Mouse (Mus musculus) heart, embryonic 13.5 days (tissue): ENCODE measurements around the gene Shisa5. TPM values are rescaled to one million over a fixed set of nuclear protein-coding genes. Genes with fewer than 3 reads are reported as not detected.

ENCODE experiments used
- ATAC-seq: fragments of 200-750 bp; cut with Nextera tagmentation; 2 replicates; pipeline ENCODE4 v1.8.0; 2017; ENCODE audit warnings: moderate TSS enrichment; ENCODE audit not compliant: insufficient number of reproducible peaks, low FRiP score, low TSS enrichment; ENCODE audit errors: extremely low read depth
- H3K27ac ChIP-seq: fragments of 300-500 bp; sonication (generic); replicated peaks from 2 replicates; pipeline ENCODE4 v1.5.1; 2015; ENCODE audit warnings: moderate library complexity, mild to moderate bottlenecking, inconsistent platforms
- H3K27me3 ChIP-seq: fragments of 300-500 bp; sonication (generic); replicated peaks from 2 replicates; pipeline ENCODE4 v1.6.1; 2015; ENCODE audit warnings: mild to moderate bottlenecking, inconsistent platforms
- H3K36me3 ChIP-seq: fragments of 300-500 bp; sonication (generic); 2 replicates; pipeline ENCODE4 v1.6.1; 2015; ENCODE audit warnings: mild to moderate bottlenecking, inconsistent platforms
- H3K4me1 ChIP-seq: fragments of 300-500 bp; sonication (generic); 2 replicates; pipeline ENCODE4 v1.6.1; 2015; ENCODE audit warnings: inconsistent platforms
- H3K4me2 ChIP-seq: fragments of 300-500 bp; sonication (generic); 2 replicates; pipeline ENCODE4 v1.6.1; 2015; ENCODE audit warnings: inconsistent platforms, mild to moderate bottlenecking, moderate library complexity
- H3K4me3 ChIP-seq: fragments of 300-500 bp; sonication (generic); 2 replicates; pipeline ENCODE4 v1.5.1; 2015; ENCODE audit warnings: moderate library complexity, mild to moderate bottlenecking, inconsistent platforms
- H3K9ac ChIP-seq: fragments of 300-500 bp; sonication (generic); 2 replicates; pipeline ENCODE4 v1.6.1; 2015; ENCODE audit warnings: inconsistent platforms, mild to moderate bottlenecking, moderate library complexity
- H3K9me3 ChIP-seq: fragments of 300-500 bp; sonication (generic); 2 replicates; pipeline ENCODE4 v1.6.1; 2016; ENCODE audit warnings: inconsistent platforms
- WGBS: fragments of 180-500 bp; shearing (Covaris S2); methylation state at CpG from one replicate; pipeline ENCODE4 v1.1.7; 2015; ENCODE audit warnings: mixed read lengths; 5-methylcytosine and 5-hydroxymethylcytosine counted together
- polyA plus RNA-seq: library from polyadenylated mRNA; unstranded; fragments of >200 nt; fragmentation: Nextera tagmentation; extraction: Ambion mirVana; gene quantifications from 2 replicates; pipeline ENCODE4 v1.2.1, GENCODE M21; 2015

Shisa5 gene
- polyA plus RNA-seq, 1 experiment from 2014 or later, result 69.3 TPM

GRCm38 (mm10) chr9:109055271-109056030 is 17.1 kb downstream of the Shisa5 start:
- Histone ChIP-seq H3K27ac (peak overlapping the region; percentile 78), H3K36me3 (peaks cover 66% of the 10 kb centered on the region), H3K4me2 (peak overlapping the region; percentile 65), H3K4me1 (peaks cover 34% of the 10 kb centered on the region), H3K9ac (peak overlapping the region; percentile 67), H3K27me3 (no peaks in the 10 kb centered on the region), H3K4me3 (peak overlapping the region; percentile 46), H3K9me3 (no peaks in the 10 kb centered on the region)
- 85% methylated on average over 12 of the region's 12 CpGs for WGBS
- no peak for ATAC-seq

DNA sequence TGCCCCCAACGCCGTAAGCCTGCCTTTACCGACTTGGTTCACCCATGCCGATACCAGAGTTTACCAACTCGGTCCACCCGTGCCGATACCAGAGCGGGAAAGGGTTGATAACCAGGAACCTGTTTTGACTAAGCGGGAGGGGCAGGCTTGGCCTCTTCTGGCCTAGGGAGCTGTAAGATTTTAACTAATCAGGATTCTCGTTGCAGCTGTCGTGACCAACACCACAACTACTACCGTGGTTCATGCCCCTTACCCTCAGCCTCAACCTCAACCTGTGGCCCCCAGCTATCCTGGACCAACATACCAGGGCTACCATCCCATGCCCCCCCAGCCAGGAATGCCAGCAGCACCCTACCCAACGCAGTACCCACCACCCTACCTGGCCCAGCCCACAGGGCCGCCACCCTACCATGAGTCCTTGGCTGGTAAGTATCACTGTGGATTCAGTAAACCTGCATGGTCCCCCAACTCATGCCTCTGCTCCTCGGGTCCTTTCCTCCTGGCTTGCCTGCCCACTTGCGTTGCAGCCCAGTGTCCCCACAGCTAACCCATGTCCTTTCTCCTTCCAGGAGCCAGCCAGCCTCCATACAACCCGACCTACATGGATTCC is 17.8 kb downstream of the Shisa5 start:
- H3K27ac ChIP-seq, result no peak overlapping the region
- 91% methylated on average over 17 of the region's 17 CpGs for WGBS
- no peaks in the 10 kb centered on the region for H3K27me3 ChIP-seq
- H3K9ac ChIP-seq, result no peak overlapping the region
- peaks cover 34% of the 10 kb centered on the region for H3K4me1 ChIP-seq
- no peak for ATAC-seq
- no peak overlapping the region for H3K4me2 ChIP-seq
- peaks cover 65% of the 10 kb centered on the region for H3K36me3 ChIP-seq
- no peak overlapping the region for H3K4me3 ChIP-seq
- H3K9me3 ChIP-seq, result no peaks in the 10 kb centered on the region

GRCm38 (mm10) chr9:109056916-109057315 is 18.6 kb downstream of the Shisa5 start:
- no peak for ATAC-seq
- no peaks in the 10 kb centered on the region for H3K9me3 ChIP-seq
- H3K27ac ChIP-seq, result no peak overlapping the region
- peaks cover 34% of the 10 kb centered on the region for H3K4me1 ChIP-seq
- H3K4me3 ChIP-seq, result no peak overlapping the region
- H3K9ac ChIP-seq, result no peak overlapping the region
- 83% methylated on average over 4 of the region's 4 CpGs for WGBS
- no peaks in the 10 kb centered on the region for H3K27me3 ChIP-seq
- H3K4me2 ChIP-seq, result no peak overlapping the region
- H3K36me3 ChIP-seq, result peaks cover 62% of the 10 kb centered on the region

- no peak overlapping the region for H3K4me2 ChIP-seq
- no peak overlapping the region for H3K27ac ChIP-seq
- no peak overlapping the region for H3K4me3 ChIP-seq
- no peaks in the 10 kb centered on the region for H3K27me3 ChIP-seq
- WGBS, result 89% methylated on average over 5 of the region's 5 CpGs
- ATAC-seq, result no peak
- peak overlapping the region; percentile 15; the same call in 1 of the 2 replicates for H3K9ac ChIP-seq
- H3K4me1 ChIP-seq, result peaks cover 34% of the 10 kb centered on the region
- no peaks in the 10 kb centered on the region for H3K9me3 ChIP-seq
- H3K36me3 ChIP-seq, result peaks cover 62% of the 10 kb centered on the region
These were observed 19.2 kb downstream of the Shisa5 start for GRCm38 (mm10) chr9:109057543-109057942.

DNA sequence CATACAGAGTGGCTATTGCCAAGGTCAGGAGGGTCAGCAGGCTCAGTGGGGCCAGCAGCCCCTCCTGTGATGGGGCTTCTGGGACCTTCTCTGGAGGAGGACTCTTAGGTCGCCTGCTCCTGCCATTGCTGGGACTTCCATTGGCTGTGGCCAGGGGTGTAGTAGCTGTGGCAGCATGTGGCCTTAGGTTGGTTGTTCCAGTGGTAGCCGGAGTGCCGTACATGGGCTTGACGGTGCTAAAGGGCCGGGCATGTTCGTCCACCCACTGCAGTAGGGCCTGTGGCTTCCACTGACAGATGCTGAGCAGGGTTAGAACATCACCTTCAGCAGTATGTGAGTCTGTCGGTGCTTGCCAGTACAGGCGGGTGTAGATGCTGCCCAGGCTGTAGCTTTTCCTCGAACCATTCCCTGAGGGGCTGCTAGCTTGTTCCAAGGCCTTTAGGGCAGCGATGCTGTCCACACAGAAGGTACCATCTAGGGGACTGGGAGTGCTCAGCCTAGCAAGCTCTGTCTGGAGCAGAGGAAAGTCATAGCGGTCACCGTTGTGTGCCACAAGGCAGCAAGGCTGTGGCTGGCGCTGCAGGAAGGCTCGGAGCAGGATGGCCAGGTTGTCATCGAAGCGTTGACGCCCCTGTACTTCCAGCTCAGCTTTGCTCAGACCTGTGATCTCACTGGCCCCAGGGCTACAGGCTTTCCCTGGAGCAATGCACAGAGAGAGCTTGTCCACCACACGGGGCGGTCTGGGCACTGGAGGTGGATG is 19.8 kb downstream of the Shisa5 start:
- H3K4me1 ChIP-seq, result peaks cover 34% of the 10 kb centered on the region
- peak overlapping the region; percentile 77 for H3K9ac ChIP-seq
- WGBS, result 87% methylated on average over 19 of the region's 19 CpGs
- peak overlapping the region; percentile 85; the same call in 1 of the 2 replicates for H3K27ac ChIP-seq
- H3K4me2 ChIP-seq, result peak overlapping the region; percentile 70
- no peak for ATAC-seq
- peak overlapping the region; percentile 47 for H3K4me3 ChIP-seq
- H3K36me3 ChIP-seq, result peaks cover 62% of the 10 kb centered on the region
- H3K9me3 ChIP-seq, result no peaks in the 10 kb centered on the region
- H3K27me3 ChIP-seq, result no peaks in the 10 kb centered on the region

GRCm38 (mm10) chr9:109059136-109059903 is 21.0 kb downstream of the Shisa5 start, which contains the start of gene Trex1:
Trex1 (minus strand) TSS chr9:109059734.
- Histone ChIP-seq H3K9me3 (no peaks in the 10 kb centered on the region), H3K9ac (peak within 1 kb of the TSS; percentile 77), H3K27ac (peak within 1 kb of the TSS; percentile 85), H3K27me3 (no peaks in the 10 kb centered on the region), H3K4me1 (peaks cover 32% of the 10 kb centered on the region), H3K4me2 (peak within 1 kb of the TSS; percentile 70), H3K36me3 (peaks cover 71% of the 10 kb centered on the region), H3K4me3 (peak within 1 kb of the TSS; percentile 47)
- ATAC-seq, result peak; percentile 73
- WGBS, result 10% methylated on average over 15 of the region's 15 CpGs

DNA sequence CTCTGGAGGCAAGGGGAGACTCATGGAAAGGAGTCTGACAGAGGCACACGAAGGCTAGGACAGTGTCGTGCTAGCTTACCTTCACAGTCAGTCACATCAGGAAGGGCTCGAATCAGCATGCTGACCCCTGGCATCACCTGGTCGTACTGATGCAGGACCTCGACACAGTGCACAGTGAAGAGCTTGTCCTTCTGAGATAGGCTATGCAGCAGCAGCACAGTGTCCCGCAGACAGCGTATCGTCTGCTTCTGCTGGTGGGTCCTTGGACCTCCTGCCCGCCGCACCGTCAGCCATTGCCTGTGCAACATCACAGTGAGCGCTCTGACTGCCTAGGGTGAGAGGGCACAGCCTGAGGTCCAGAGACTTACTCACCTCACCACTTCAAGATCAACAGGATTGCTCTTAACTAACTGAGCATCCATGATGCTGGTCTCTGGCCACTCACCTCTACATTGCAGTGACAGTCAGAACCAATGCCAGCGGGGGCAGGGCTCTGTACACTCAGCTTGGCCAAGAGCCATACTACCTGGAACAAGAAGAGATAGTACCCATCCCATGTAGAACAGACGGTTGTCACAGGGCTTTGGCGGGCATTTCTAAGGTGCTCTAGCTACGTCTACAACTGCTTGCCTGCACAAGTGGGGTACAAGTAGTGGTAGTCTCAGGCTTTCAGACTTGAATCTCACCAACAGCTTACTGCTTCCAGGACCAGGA is 22.0 kb downstream of the Shisa5 start:
- Histone ChIP-seq H3K4me2 (no peak overlapping the region), H3K9me3 (no peaks in the 10 kb centered on the region), H3K36me3 (peaks cover 81% of the 10 kb centered on the region), H3K9ac (peak overlapping the region; percentile 77; the same call in 1 of the 2 replicates), H3K4me3 (no peak overlapping the region), H3K27me3 (no peaks in the 10 kb centered on the region), H3K4me1 (peaks cover 24% of the 10 kb centered on the region), H3K27ac (peak overlapping the region; percentile 85)
- whole genome bisulfite sequencing, result 88% methylated on average over 16 of the region's 16 CpGs
- ATAC-seq, result no peak

GRCm38 (mm10) chr9:109060898-109061295 is 22.5 kb downstream of the Shisa5 start:
- Histone ChIP-seq H3K4me3 (no peak overlapping the region), H3K9ac (no peak overlapping the region), H3K4me1 (peaks cover 21% of the 10 kb centered on the region), H3K27me3 (no peaks in the 10 kb centered on the region), H3K36me3 (peaks cover 85% of the 10 kb centered on the region), H3K27ac (no peak overlapping the region), H3K9me3 (no peaks in the 10 kb centered on the region), H3K4me2 (no peak overlapping the region)
- no peak for ATAC-seq
- WGBS, result 82% methylated on average over 5 of the region's 5 CpGs

DNA sequence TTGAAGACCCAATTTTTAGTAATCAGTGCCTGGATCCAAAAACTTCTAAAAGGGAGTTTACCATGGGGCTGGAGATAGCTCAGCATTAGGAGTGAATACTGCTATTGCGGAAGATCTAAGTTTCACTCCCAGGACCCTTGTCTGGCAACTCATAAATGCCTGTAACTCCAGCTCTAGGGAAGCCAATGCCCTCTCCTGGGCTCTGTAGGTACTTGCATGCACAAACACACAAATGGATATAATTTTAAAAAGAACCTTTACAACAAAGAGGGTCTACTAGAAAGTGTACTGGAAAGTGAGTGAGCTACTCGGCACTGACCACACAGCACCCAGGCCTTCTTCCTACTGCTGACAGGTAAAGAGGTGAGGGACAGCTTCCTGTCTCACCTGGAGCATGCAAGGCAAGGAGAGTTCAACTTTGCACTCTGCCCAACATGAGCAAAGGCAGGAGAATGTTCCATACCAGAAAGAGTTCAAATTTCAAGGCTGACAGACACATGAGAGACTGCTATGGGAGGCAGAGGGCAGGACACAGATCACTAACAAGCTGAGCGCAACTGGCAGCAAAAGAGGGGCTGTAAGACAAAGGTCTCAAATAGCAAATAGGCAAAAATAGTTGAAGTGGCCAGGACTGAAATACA is 29.9 kb downstream of the Shisa5 start:
- Histone ChIP-seq H3K4me1 (peaks cover 14% of the 10 kb centered on the region), H3K36me3 (peaks cover 86% of the 10 kb centered on the region), H3K27ac (no peak overlapping the region), H3K27me3 (no peaks in the 10 kb centered on the region), H3K9me3 (no peaks in the 10 kb centered on the region), H3K4me3 (no peak overlapping the region), H3K9ac (no peak overlapping the region), H3K4me2 (no peak overlapping the region)
- 90% methylated on average over 3 of the region's 3 CpGs for WGBS
- no peak for ATAC-seq
